7 mouse cellular contexts compared by ENCODE assay signal in the genomic region with DNA sequence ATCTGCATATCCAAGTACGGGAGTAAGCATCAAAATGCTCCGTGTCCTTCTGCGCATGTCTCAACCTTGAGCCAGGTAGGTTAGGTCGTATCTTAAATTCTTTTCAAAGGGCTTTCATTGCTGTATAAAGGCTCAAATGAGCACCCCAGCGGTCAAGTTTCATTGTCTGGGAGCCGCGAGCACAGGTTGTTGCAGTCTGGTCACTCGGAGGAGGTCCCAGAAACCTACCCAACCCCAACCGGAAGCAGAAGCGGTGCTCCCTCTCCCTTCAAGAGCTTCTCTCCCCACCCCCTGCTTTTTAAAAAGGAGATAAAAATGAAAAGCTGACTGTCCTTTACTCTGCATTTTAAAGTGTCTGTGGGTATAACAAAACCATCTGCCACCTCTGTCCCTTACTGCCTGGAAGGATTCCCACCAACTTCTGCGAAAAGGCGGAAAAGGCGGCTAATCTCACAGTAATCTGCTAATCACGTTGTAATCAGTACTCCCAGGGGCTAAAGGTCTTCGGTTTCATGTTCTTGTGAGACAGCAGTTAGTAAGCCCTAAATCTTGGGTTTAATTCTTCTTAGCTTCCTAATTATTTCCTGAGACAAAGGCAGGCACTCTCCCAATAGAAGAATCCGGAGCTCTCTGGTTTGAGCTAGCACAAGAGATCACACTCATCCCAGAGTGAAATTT.
A peak's percentile ranks its signal among the peaks of the same experiment; 100 is the strongest.
DNase-seq lines count a peak whose midpoint lies in the region; ATAC-seq and TF ChIP-seq lines count a peak whose summit lies in the region.

No protein-coding gene starts in this region.

- no peak overlapping the region for H3K27ac ChIP-seq in spleen, adult 2 months (ENCODE audit: insufficient read depth, low read length)
- H3K27ac ChIP-seq in forebrain, embryonic 10.5 days: 0 out of 2 replicates have a peak overlapping the region, but pooled peaks have one; percentile 20
- H3K27ac ChIP-seq in kidney, embryonic 16.5 days (ENCODE audit: low read length): no peak overlapping the region
- no peak overlapping the region for H3K27ac ChIP-seq in midbrain, embryonic 16.5 days (ENCODE audit: low read length)

- no peak for TF ChIP-seq POLR2A in spleen, adult 2 months (IDR thresholded peaks at IDR 0.05; ENCODE audit: low read depth, low read length)

- H3K4me3 ChIP-seq in spleen, adult 2 months (ENCODE audit: extremely low read depth, insufficient read depth, insufficient read length): peak overlapping the region; percentile 39; the same call in 1 of the 2 replicates
- H3K4me3 ChIP-seq in forebrain, embryonic 10.5 days: peak overlapping the region; percentile 42
- peak overlapping the region; percentile 40 for H3K4me3 ChIP-seq in kidney, embryonic 16.5 days (ENCODE audit: low read length)
- H3K4me3 ChIP-seq in midbrain, embryonic 16.5 days (ENCODE audit: low read depth, low read length): peak overlapping the region; percentile 38

- no peaks in the 10 kb centered on the region for H3K27me3 ChIP-seq in spleen, adult 2 months (ENCODE audit: control insufficient read depth, insufficient read depth, low read length)
- peaks cover 30% of the 10 kb centered on the region for H3K27me3 ChIP-seq in forebrain, embryonic 10.5 days (ENCODE audit: poor library complexity, severe bottlenecking)
- no peaks in the 10 kb centered on the region for H3K27me3 ChIP-seq in kidney, embryonic 16.5 days (ENCODE audit: insufficient read depth, low read length)
- H3K27me3 ChIP-seq in midbrain, embryonic 16.5 days (ENCODE audit: control insufficient read depth, insufficient read depth, low read depth, low read length): no peaks in the 10 kb centered on the region

- peak; percentile 61; the same call in 1 of the 2 replicates for ATAC-seq in kidney, embryonic 16.5 days (ENCODE audit: low FRiP score, low TSS enrichment)
- 0 out of 2 replicates have a peak, but pooled peaks have one; percentile 42 for ATAC-seq in midbrain, embryonic 16.5 days

- no peak for TF ChIP-seq CTCF in spleen, adult 2 months (IDR thresholded peaks at IDR 0.05; ENCODE audit: extremely low read depth, insufficient read depth, insufficient read length, insufficient replicate concordance)

- H3K4me2 ChIP-seq in kidney, embryonic 16.5 days (replicated peaks; ENCODE audit: low read depth, low read length): peak overlapping the region; percentile 54
- H3K4me2 ChIP-seq in midbrain, embryonic 16.5 days (ENCODE audit: low read length): peak overlapping the region; percentile 51

- no peaks in the 10 kb centered on the region for H3K9me3 ChIP-seq in forebrain, embryonic 10.5 days
- no peaks in the 10 kb centered on the region for H3K9me3 ChIP-seq in kidney, embryonic 16.5 days (ENCODE audit: low read length)
- H3K9me3 ChIP-seq in midbrain, embryonic 16.5 days (replicated peaks; ENCODE audit: control insufficient read depth, low read length, poor library complexity, severe bottlenecking): no peaks in the 10 kb centered on the region

- WGBS in spleen, adult 2 months: 24% methylated on average over 16 of the region's 16 CpGs
- WGBS in forebrain, embryonic 10.5 days: 18% methylated on average over 16 of the region's 16 CpGs
- 10% methylated on average over 16 of the region's 16 CpGs for WGBS in kidney, embryonic 16.5 days
- 17% methylated on average over 16 of the region's 16 CpGs for WGBS in midbrain, embryonic 16.5 days

- no peaks in the 10 kb centered on the region for H3K36me3 ChIP-seq in spleen, adult 2 months (ENCODE audit: control insufficient read depth, insufficient read depth, low read length)
- H3K36me3 ChIP-seq in forebrain, embryonic 10.5 days (replicated peaks): no peaks in the 10 kb centered on the region
- H3K36me3 ChIP-seq in kidney, embryonic 16.5 days (ENCODE audit: insufficient read depth, low read length): no peaks in the 10 kb centered on the region
- no peaks in the 10 kb centered on the region for H3K36me3 ChIP-seq in midbrain, embryonic 16.5 days (ENCODE audit: control insufficient read depth, insufficient read depth, low read length)

- H3K4me1 ChIP-seq in spleen, adult 2 months (ENCODE audit: control insufficient read depth, insufficient read depth, insufficient read length): no peaks in the 10 kb centered on the region
- H3K4me1 ChIP-seq in forebrain, embryonic 10.5 days: peaks cover 9% of the 10 kb centered on the region
- 0 out of 2 replicates have a peak, but pooled peaks cover 2% of the 10 kb centered on the region for H3K4me1 ChIP-seq in kidney, embryonic 16.5 days (ENCODE audit: insufficient read depth, low read length)
- peaks cover 8% of the 10 kb centered on the region; the same call in 1 of the 2 replicates for H3K4me1 ChIP-seq in midbrain, embryonic 16.5 days (ENCODE audit: control insufficient read depth, insufficient read depth, low read length)

- 0 out of 2 replicates have a peak overlapping the region, but pooled peaks have one; percentile 40 for H3K9ac ChIP-seq in kidney, embryonic 16.5 days (replicated peaks; ENCODE audit: low read length)
- H3K9ac ChIP-seq in midbrain, embryonic 16.5 days (ENCODE audit: low read depth, low read length): peak overlapping the region; percentile 56; the same call in 1 of the 2 replicates

- no peak for DNase-seq in spleen, adult 2 months (ENCODE audit: low read depth in 1 of 2, low spot score in 2 of 2)
- no peak for DNase-seq in spleen, adult 12 weeks (ENCODE audit: low spot score)
- peak; percentile 17 for DNase-seq in forebrain, embryonic 10.5 days (ENCODE audit: extremely low spot score, low spot score)
- no peak for DNase-seq in layer of hippocampus, adult 8-10 months (ENCODE audit: low spot score in 2 of 2)
- no peak for DNase-seq in lung, adult 18-20 months
